Comparison of ENCODE assay signal across 31 mouse cellular contexts in the genomic region with DNA sequence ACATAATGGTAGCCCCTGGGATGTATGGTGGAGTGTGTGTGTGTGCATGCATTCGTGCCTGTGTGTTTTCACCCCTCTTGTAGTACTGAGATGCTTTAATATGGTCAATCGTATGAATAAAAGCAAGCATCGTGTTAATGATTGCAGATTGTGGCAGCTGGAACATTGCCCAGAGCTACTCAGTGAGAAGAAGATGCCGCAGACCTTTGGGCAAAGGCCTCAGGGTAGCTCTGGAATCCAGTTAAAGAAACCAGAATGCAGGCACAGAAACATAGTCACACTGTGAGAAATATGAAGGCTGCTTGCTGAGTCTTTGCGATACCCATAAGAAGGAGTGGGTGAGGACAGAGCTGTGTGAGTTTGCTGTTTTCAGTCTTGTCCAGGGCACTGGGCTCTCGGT. TPM values are rescaled to one million over a fixed set of nuclear protein-coding genes. Genes with fewer than 3 reads are reported as not detected.
DNase-seq lines count a peak whose midpoint lies in the region; ATAC-seq and TF ChIP-seq lines count a peak whose summit lies in the region.
"Had no signal": no experiment of that assay in that cellular context is flagged by ENCODE, and none has a peak within 500 bp of the region (broad histone marks: within the 10 kb centered on the region; RNA-seq: fewer than 3 reads in every experiment).

No protein-coding gene starts in this region.

- no peaks in the 10 kb centered on the region for H3K4me1 ChIP-seq in forebrain, embryonic 14.5 days (ENCODE audit: control insufficient read depth, insufficient read depth, low read length)
- peaks cover 6% of the 10 kb centered on the region; the same call in 1 of the 2 replicates for H3K4me1 ChIP-seq in forebrain, embryonic 13.5 days
- peaks cover 4% of the 10 kb centered on the region for H3K4me1 ChIP-seq in liver, adult 2 months (ENCODE audit: control insufficient read depth, insufficient read depth, low read length)
- no peaks in the 10 kb centered on the region for H3K4me1 ChIP-seq in liver, embryonic 12.5 days
- H3K4me1 ChIP-seq: hindbrain, embryonic 13.5 days; limb, embryonic 12.5 days; liver, embryonic 13.5 days; midbrain, embryonic 15.5 days had no signal

- TF ChIP-seq CTCF in liver, adult 2 months (IDR thresholded peaks at IDR 0.05; ENCODE audit: low read depth, low read length): no peak
- no peak for TF ChIP-seq CTCF in brain, embryonic 14.5 days (IDR thresholded peaks at IDR 0.05; ENCODE audit: borderline replicate concordance, extremely low read depth, insufficient read depth, insufficient read length)

- no peak overlapping the region for H3K27ac ChIP-seq in forebrain, embryonic 14.5 days (ENCODE audit: low read depth, low read length)
- H3K27ac ChIP-seq in forebrain, embryonic 13.5 days: no peak overlapping the region
- H3K27ac ChIP-seq in liver, adult 2 months (replicated peaks; ENCODE audit: insufficient read depth, low read depth, low read length): no peak overlapping the region
- no peak overlapping the region for H3K27ac ChIP-seq in liver, embryonic 12.5 days
- H3K27ac ChIP-seq: hindbrain, embryonic 13.5 days; limb, embryonic 12.5 days; liver, embryonic 13.5 days; midbrain, embryonic 10.5 days; midbrain, embryonic 15.5 days had no signal

- no peaks in the 10 kb centered on the region for H3K36me3 ChIP-seq in forebrain, embryonic 14.5 days (ENCODE audit: control insufficient read depth, insufficient read depth, low read length)
- no peaks in the 10 kb centered on the region for H3K36me3 ChIP-seq in forebrain, embryonic 13.5 days (ENCODE audit: poor library complexity, severe bottlenecking)
- H3K36me3 ChIP-seq in liver, adult 2 months (ENCODE audit: control insufficient read depth, insufficient read depth, low read length): peaks cover 5% of the 10 kb centered on the region
- no peaks in the 10 kb centered on the region for H3K36me3 ChIP-seq in liver, embryonic 12.5 days
- H3K36me3 ChIP-seq: hindbrain, embryonic 13.5 days; limb, embryonic 12.5 days; liver, embryonic 13.5 days; midbrain, embryonic 10.5 days; midbrain, embryonic 15.5 days had no signal

- H3K27me3 ChIP-seq in forebrain, embryonic 14.5 days (replicated peaks; ENCODE audit: control insufficient read depth, insufficient read depth, low read length): no peaks in the 10 kb centered on the region
- no peaks in the 10 kb centered on the region for H3K27me3 ChIP-seq in forebrain, embryonic 13.5 days
- H3K27me3 ChIP-seq in liver, adult 2 months (ENCODE audit: control insufficient read depth, insufficient read depth, low read length): no peaks in the 10 kb centered on the region
- H3K27me3 ChIP-seq in liver, embryonic 12.5 days (replicated peaks): no peaks in the 10 kb centered on the region
- H3K27me3 ChIP-seq: hindbrain, embryonic 13.5 days; limb, embryonic 12.5 days; liver, embryonic 13.5 days; midbrain, embryonic 15.5 days had no signal

- peak; percentile 14 for DNase-seq in forebrain, embryonic 14.5 days (ENCODE audit: low spot score)
- DNase-seq in liver, adult 2 months (ENCODE audit: extremely low read depth, low read depth, low spot score): peak; percentile 67
- DNase-seq in brain, embryonic 14.5 days (ENCODE audit: low read depth): peak; percentile 27
- peak; percentile 87 to 88 for DNase-seq in kidney, postnatal 25 days
- DNase-seq in adrenal gland, postnatal 14 days: no peak
- no peak for DNase-seq in left cerebral cortex, adult 9 months (ENCODE audit: low spot score in 2 of 2)
- DNase-seq: adrenal gland, adult 2 months; cerebellum, adult 9-11 months; gastrocnemius, postnatal 14 days; heart, adult 18-20 months; heart, postnatal 4 days; liver, embryonic 13.5 days; lung, adult 2 months; lung, postnatal 14 days; thymus, postnatal 4 days had no signal

- no peak overlapping the region for H3K4me2 ChIP-seq in forebrain, embryonic 14.5 days (ENCODE audit: low read length)
- no peak overlapping the region for H3K4me2 ChIP-seq in forebrain, embryonic 13.5 days
- H3K4me2 ChIP-seq in liver, embryonic 12.5 days: no peak overlapping the region
- H3K4me2 ChIP-seq: heart, embryonic 11.5 days; hindbrain, embryonic 13.5 days; limb, embryonic 12.5 days; liver, embryonic 13.5 days; midbrain, embryonic 15.5 days had no signal

- 48% methylated on average over 6 of the region's 6 CpGs for WGBS in forebrain, embryonic 14.5 days
- 60% methylated on average over 6 of the region's 6 CpGs for WGBS in forebrain, embryonic 13.5 days
- 35% methylated on average over 6 of the region's 6 CpGs for WGBS in liver, adult 2 months
- 77% methylated on average over 6 of the region's 6 CpGs for WGBS in liver, embryonic 12.5 days (ENCODE audit: insufficient replicate concordance)

- no peak overlapping the region for H3K4me3 ChIP-seq in forebrain, embryonic 14.5 days (ENCODE audit: low read depth, low read length)
- no peak overlapping the region for H3K4me3 ChIP-seq in forebrain, embryonic 13.5 days
- no peak overlapping the region for H3K4me3 ChIP-seq in liver, adult 2 months (ENCODE audit: insufficient read depth, low read depth, low read length)
- no peak overlapping the region for H3K4me3 ChIP-seq in liver, embryonic 12.5 days
- H3K4me3 ChIP-seq: erythroblast, embryonic 14.5 days; hindbrain, embryonic 13.5 days; limb, embryonic 12.5 days; liver, embryonic 13.5 days; midbrain, embryonic 10.5 days; midbrain, embryonic 15.5 days had no signal

- H3K79me2 ChIP-seq in liver, adult 2 months (ENCODE audit: control insufficient read depth, insufficient read depth, low read length): no peaks in the 10 kb centered on the region

- no peak overlapping the region for H3K9ac ChIP-seq in forebrain, embryonic 14.5 days (ENCODE audit: low read length)
- H3K9ac ChIP-seq in forebrain, embryonic 13.5 days: no peak overlapping the region
- H3K9ac ChIP-seq in liver, adult 2 months (ENCODE audit: low read depth, low read length): no peak overlapping the region
- no peak overlapping the region for H3K9ac ChIP-seq in liver, embryonic 12.5 days
- H3K9ac ChIP-seq: hindbrain, embryonic 13.5 days; limb, embryonic 12.5 days; liver, embryonic 13.5 days; midbrain, embryonic 15.5 days had no signal

- H3K9me3 ChIP-seq in forebrain, embryonic 14.5 days (replicated peaks; ENCODE audit: control insufficient read depth, low read length): no peaks in the 10 kb centered on the region
- no peaks in the 10 kb centered on the region for H3K9me3 ChIP-seq in forebrain, embryonic 13.5 days (replicated peaks)
- H3K9me3 ChIP-seq in liver, embryonic 12.5 days (replicated peaks): no peaks in the 10 kb centered on the region
- H3K9me3 ChIP-seq: hindbrain, embryonic 13.5 days; liver, embryonic 13.5 days; midbrain, embryonic 15.5 days had no signal

- no peak for ATAC-seq in forebrain, embryonic 14.5 days
- ATAC-seq in forebrain, embryonic 13.5 days: no peak
- no peak for ATAC-seq in liver, embryonic 12.5 days
- ATAC-seq: activated CD4-positive, CD25-positive, alpha-beta regulatory T cell, adult 4 months; intestine, embryonic 16.5 days; midbrain, embryonic 15.5 days had no signal

- TF ChIP-seq POLR2A in liver, adult 2 months (IDR thresholded peaks at IDR 0.05; ENCODE audit: extremely low read depth, insufficient read depth, low read length): no peak
- no peak for TF ChIP-seq POLR2A in brain, embryonic 14.5 days (IDR thresholded peaks at IDR 0.05; ENCODE audit: borderline replicate concordance, extremely low read depth, insufficient read depth, insufficient read length, poor library complexity, severe bottlenecking)

RNA-seq across cellular contexts. Expression of a gene that starts 24.6 kb away (rescaled TPM):
- polyA plus RNA-seq in forebrain, embryonic 14.5 days (2014; fragmentation: Nextera tagmentation; extraction: Ambion mirVana): 0.10 TPM in 1 of 2 replicates, not detected in the other
- 0.06 and 0.10 TPM in 2 replicates for polyA plus RNA-seq in forebrain, embryonic 13.5 days (2015; fragmentation: Nextera tagmentation; extraction: Ambion mirVana)
- total RNA-seq in liver, adult 2 months (2014; rRNA removed): 234 and 283 TPM in 2 replicates
- 132 and 197 TPM in 2 replicates for polyA plus RNA-seq in liver, adult 2 months (2012; rRNA removed)
- 7.5 and 8.5 TPM in 2 replicates for polyA plus RNA-seq in liver, embryonic 12.5 days (2016; fragmentation: Nextera tagmentation; extraction: Ambion mirVana)
- 0.09 and 0.26 TPM in 2 replicates for polyA plus RNA-seq in brain, embryonic 14.5 days (2012; rRNA removed)
- total RNA-seq in adrenal gland, postnatal 14 days (2021): 1.1 and 29.6 TPM in 2 replicates
- total RNA-seq: gastrocnemius, postnatal 14 days; heart, adult 18-20 months; heart, postnatal 4 days; megakaryocyte progenitor cell, adult 5-6 weeks had no signal
- polyA plus RNA-seq: activated CD4-positive, CD25-positive, alpha-beta regulatory T cell, adult 4 months; erythroblast, embryonic 14.5 days; limb, embryonic 12.5 days; neural tube, embryonic 11.5 days; stomach, embryonic 14.5 days; thymus, postnatal 0 days had no signal

RNA-seq across cellular contexts. Expression of a gene that starts 24.8 kb away (rescaled TPM):
- polyA plus RNA-seq in forebrain, embryonic 14.5 days (2014; fragmentation: Nextera tagmentation; extraction: Ambion mirVana): not detected in 2 replicates
- 0.09 TPM in 1 of 2 replicates, not detected in the other for polyA plus RNA-seq in forebrain, embryonic 13.5 days (2015; fragmentation: Nextera tagmentation; extraction: Ambion mirVana)
- 147 and 179 TPM in 2 replicates for total RNA-seq in liver, adult 2 months (2014; rRNA removed)
- 127 and 153 TPM in 2 replicates for polyA plus RNA-seq in liver, adult 2 months (2012; rRNA removed)
- 12.3 and 12.7 TPM in 2 replicates for polyA plus RNA-seq in liver, embryonic 12.5 days (2016; fragmentation: Nextera tagmentation; extraction: Ambion mirVana)
- 0.05 and 0.10 TPM in 2 replicates for polyA plus RNA-seq in brain, embryonic 14.5 days (2012; rRNA removed)
- total RNA-seq in adrenal gland, postnatal 14 days (2021): 0.90 and 18.5 TPM in 2 replicates
- total RNA-seq: gastrocnemius, postnatal 14 days; heart, adult 18-20 months; heart, postnatal 4 days; megakaryocyte progenitor cell, adult 5-6 weeks had no signal
- polyA plus RNA-seq: adrenal gland, adult 2 months; embryonic facial prominence, embryonic 14.5 days; forebrain, embryonic 11.5 days; limb, embryonic 12.5 days; midbrain, embryonic 10.5 days; neural tube, embryonic 11.5 days; stomach, embryonic 14.5 days; thymus, postnatal 0 days had no signal

Comparison
In these comparisons a context has a peak if more than half of its experiments do, and no peak if none do; other contexts are left out.
1. RNA of a gene that starts 24.6 kb away (polyA plus RNA-seq): 132 to 197 TPM in liver, adult 2 months; 7.5 to 8.5 TPM in liver, embryonic 12.5 days, 0.09 to 0.26 TPM in brain, embryonic 14.5 days, 0.10 TPM in forebrain, embryonic 14.5 days and 0.06 to 0.10 TPM in forebrain, embryonic 13.5 days; every median in the first group is over 10 times any median in the second.
2. DNase-seq: peak in forebrain, embryonic 14.5 days (single experiment), liver, adult 2 months (single experiment), brain, embryonic 14.5 days (single experiment) and kidney, postnatal 25 days (2 of 2); none in adrenal gland, postnatal 14 days (single experiment) and left cerebral cortex, adult 9 months (0 of 2).
3. RNA of a gene that starts 24.8 kb away (polyA plus RNA-seq): 127 to 153 TPM in liver, adult 2 months and 12.3 to 12.7 TPM in liver, embryonic 12.5 days; 0.05 to 0.10 TPM in brain, embryonic 14.5 days, 0.09 TPM in forebrain, embryonic 13.5 days and not detected in forebrain, embryonic 14.5 days; every median in the first group is over 10 times any median in the second.